Mouse (Mus musculus): ENCODE measurements around the gene Pygm.

- TF ChIP-seq CTCF (IDR thresholded peaks at IDR 0.05; ENCODE audit: control insufficient read depth, insufficient read depth, low read length) (no peak), POLR2A (IDR thresholded peaks at IDR 0.05; ENCODE audit: borderline replicate concordance, control insufficient read depth, low read depth, low read length) (peak; percentile 24; the same call in 1 of the 2 replicates)
These were observed 14.5 kb downstream of the Pygm start for GRCm38 (mm10) chr19:6398447-6399284.

All from bone marrow, adult 2 months (tissue).